Mouse (Mus musculus) liver, postnatal 0 days (tissue): Measurements from ENCODE around the gene Ntrk1. TPM values are rescaled to one million over a fixed set of nuclear protein-coding genes. Genes with fewer than 3 reads are reported as not detected.
"Not testable (repeated sequence)": the region's sequence is repeated elsewhere in the genome, so short reads cannot be mapped to it uniquely, and the experiment has no call there.

Source experiments
- ATAC-seq: fragments of 200-750 bp; cut with Nextera tagmentation; 2 replicates; pipeline ENCODE4 v1.8.0; 2017; ENCODE audit warnings: mild to moderate bottlenecking, moderate library complexity
- DNase-seq: peaks from one replicate; pipeline ENCODE4 v3.0.0-alpha.2; 2016
- H3K27ac ChIP-seq: fragments of 300-500 bp; sonication (generic); 2 replicates; pipeline ENCODE4 v1.5.1; 2014; ENCODE audit warnings: antibody characterized with exemption, moderate library complexity, mild to moderate bottlenecking, low read depth
- H3K27me3 ChIP-seq: fragments of 300-500 bp; sonication (generic); 2 replicates; pipeline ENCODE4 v1.6.1; 2014; ENCODE audit warnings: low read length, control low read depth, mixed read lengths; ENCODE audit not compliant: insufficient read depth
- H3K36me3 ChIP-seq: fragments of 300-500 bp; sonication (generic); replicated peaks from 2 replicates; pipeline ENCODE4 v1.6.1; 2014; ENCODE audit warnings: mild to moderate bottlenecking, control low read depth, low read length, moderate library complexity, mixed read lengths; ENCODE audit not compliant: insufficient read depth
- H3K4me1 ChIP-seq: fragments of 300-500 bp; sonication (generic); 2 replicates; pipeline ENCODE4 v1.6.1; 2014; ENCODE audit warnings: antibody characterized with exemption, mild to moderate bottlenecking, control low read depth; ENCODE audit not compliant: insufficient read depth
- H3K4me2 ChIP-seq: fragments of 300-500 bp; sonication (generic); 2 replicates; pipeline ENCODE4 v1.6.1; 2014; ENCODE audit warnings: low read depth, mild to moderate bottlenecking, low read length, moderate library complexity, mixed read lengths
- H3K4me3 ChIP-seq: fragments of 300-500 bp; sonication (generic); 2 replicates; pipeline ENCODE4 v1.5.1; 2014; ENCODE audit warnings: low read depth, low read length
- H3K9ac ChIP-seq: fragments of 300-500 bp; sonication (generic); replicated peaks from 2 replicates; pipeline ENCODE4 v1.6.1; 2014; ENCODE audit warnings: mild to moderate bottlenecking, moderate library complexity
- H3K9me3 ChIP-seq: fragments of 300-500 bp; sonication (generic); 2 replicates; pipeline ENCODE4 v1.6.1; 2016; ENCODE audit warnings: mild to moderate bottlenecking, control low read depth, low read length, mixed read lengths
- CTCF ChIP-seq: sonication (generic); IDR thresholded peaks from 2 replicates; pipeline ENCODE4 v1.5.1; 2016; ENCODE audit warnings: antibody characterized with exemption, low read depth
- EP300 ChIP-seq: IDR thresholded peaks from 2 replicates; pipeline ENCODE4 v1.6.1; 2016; ENCODE audit warnings: antibody characterized with exemption, low read depth, mild to moderate bottlenecking
- WGBS: fragments of 180-500 bp; shearing (Covaris S2); extraction: QIAGEN DNeasy Blood & Tissue Kit; methylation state at CpG from one replicate; pipeline ENCODE4 v1.1.7; 2014; ENCODE audit not compliant: insufficient replicate concordance; 5-methylcytosine and 5-hydroxymethylcytosine counted together
- polyA plus RNA-seq: library from polyadenylated mRNA; unstranded; fragments of >200 nt; fragmentation: Nextera tagmentation; extraction: Ambion mirVana; gene quantifications from 2 replicates; pipeline ENCODE4 v1.2.1, GENCODE M21; 2015

Ntrk1 gene
- polyA plus RNA-seq, 1 experiment from 2014 or later, result 0.53 TPM

GRCm38 (mm10) chr3:87828435-87828834 is 33.5 kb upstream of the Ntrk1 start:
- DNase-seq (no peak), ATAC-seq (no peak)
- no peaks in the 10 kb centered on the region for H3K36me3 ChIP-seq
- no peaks in the 10 kb centered on the region for H3K9me3 ChIP-seq
- 16% methylated on average over 4 of the region's 4 CpGs for WGBS
- no peak overlapping the region for H3K4me2 ChIP-seq
- H3K27me3 ChIP-seq, result no peaks in the 10 kb centered on the region
- H3K4me1 ChIP-seq, result no peaks in the 10 kb centered on the region
- H3K27ac ChIP-seq, result no peak overlapping the region
- no peak for TF ChIP-seq CTCF
- no peak overlapping the region for H3K9ac ChIP-seq
- no peak overlapping the region for H3K4me3 ChIP-seq

- H3K4me1 ChIP-seq, H3K27ac ChIP-seq, H3K4me2 ChIP-seq, H3K4me3 ChIP-seq, H3K9me3 ChIP-seq, DNase-seq, H3K36me3 ChIP-seq, ATAC-seq, H3K9ac ChIP-seq, H3K27me3 ChIP-seq: not testable (repeated sequence)
- 57% methylated on average over 1 of the region's 1 CpGs for WGBS
These were observed 29.2 kb upstream of the Ntrk1 start, which contains the start of gene Pear1 for GRCm38 (mm10) chr3:87824206-87824605. Pear1 (minus strand) TSS chr3:87824306.

- Histone ChIP-seq H3K4me2 (no peak overlapping the region), H3K27me3 (peaks cover 13% of the 10 kb centered on the region; the same call in 1 of the 2 replicates), H3K9me3 (no peaks in the 10 kb centered on the region), H3K9ac (no peak overlapping the region), H3K36me3 (no peaks in the 10 kb centered on the region), H3K4me1 (no peaks in the 10 kb centered on the region), H3K27ac (no peak overlapping the region), H3K4me3 (no peak overlapping the region)
- 68% methylated on average over 12 of the region's 12 CpGs for WGBS
- DNase-seq, result no peak
- TF ChIP-seq CTCF, result no peak
- TF ChIP-seq EP300, result no peak
- ATAC-seq, result no peak
These were observed 23.3 kb upstream of the Ntrk1 start for GRCm38 (mm10) chr3:87818226-87818625.

- DNase-seq (peak; percentile 75), ATAC-seq (peak; percentile 49)
- no peaks in the 10 kb centered on the region for H3K36me3 ChIP-seq
- H3K9me3 ChIP-seq, result no peaks in the 10 kb centered on the region
- no peak overlapping the region for H3K4me3 ChIP-seq
- H3K27me3 ChIP-seq, result peaks cover 16% of the 10 kb centered on the region
- H3K4me1 ChIP-seq, result no peaks in the 10 kb centered on the region
- no peak overlapping the region for H3K9ac ChIP-seq
- no peak overlapping the region for H3K4me2 ChIP-seq
- TF ChIP-seq EP300 (no peak), CTCF (peak; percentile 95)
- H3K27ac ChIP-seq, result no peak overlapping the region
- 6% methylated on average over 12 of the region's 12 CpGs for WGBS
These were observed 21.7 kb upstream of the Ntrk1 start for GRCm38 (mm10) chr3:87816646-87817093.

- Histone ChIP-seq H3K4me1 (no peaks in the 10 kb centered on the region), H3K9ac (no peak overlapping the region), H3K4me2 (no peak overlapping the region), H3K27ac (no peak overlapping the region), H3K4me3 (no peak overlapping the region), H3K36me3 (no peaks in the 10 kb centered on the region), H3K27me3 (peaks cover 21% of the 10 kb centered on the region), H3K9me3 (no peaks in the 10 kb centered on the region)
- ATAC-seq (no peak), DNase-seq (no peak)
- 45% methylated on average over 6 of the region's 6 CpGs for WGBS
- TF ChIP-seq CTCF (no peak), EP300 (no peak)
These were observed 21.2 kb upstream of the Ntrk1 start for GRCm38 (mm10) chr3:87816166-87816565.

GRCm38 (mm10) chr3:87812873-87813272 is 17.9 kb upstream of the Ntrk1 start:
- WGBS, result 59% methylated on average over 10 of the region's 10 CpGs
- Histone ChIP-seq H3K27me3 (peaks cover 49% of the 10 kb centered on the region), H3K9me3 (no peaks in the 10 kb centered on the region), H3K36me3 (no peaks in the 10 kb centered on the region), H3K4me3 (no peak overlapping the region), H3K27ac (no peak overlapping the region), H3K4me2 (no peak overlapping the region), H3K9ac (no peak overlapping the region), H3K4me1 (no peaks in the 10 kb centered on the region)
- TF ChIP-seq EP300, result no peak
- TF ChIP-seq CTCF, result no peak
- ATAC-seq, result no peak
- no peak for DNase-seq

GRCm38 (mm10) chr3:87812413-87812812 is 17.5 kb upstream of the Ntrk1 start:
- WGBS, result 66% methylated on average over 4 of the region's 4 CpGs
- H3K4me2 ChIP-seq, result no peak overlapping the region
- no peaks in the 10 kb centered on the region for H3K9me3 ChIP-seq
- H3K27ac ChIP-seq, result no peak overlapping the region
- H3K4me3 ChIP-seq, result no peak overlapping the region
- TF ChIP-seq EP300 (no peak), CTCF (no peak)
- H3K36me3 ChIP-seq, result no peaks in the 10 kb centered on the region
- no peak overlapping the region for H3K9ac ChIP-seq
- H3K4me1 ChIP-seq, result no peaks in the 10 kb centered on the region
- no peak for ATAC-seq
- peaks cover 49% of the 10 kb centered on the region for H3K27me3 ChIP-seq
- no peak for DNase-seq
